Mouse (Mus musculus) hindbrain, postnatal 0 days (tissue): ENCODE data around the gene Bcl2l11. TPM values are rescaled to one million over a fixed set of nuclear protein-coding genes. Genes with fewer than 3 reads are reported as not detected.

Source experiments
- ATAC-seq: fragments of 200-750 bp; cut with Nextera tagmentation; 2 replicates; pipeline ENCODE4 v1.8.0; 2017; ENCODE audit warnings: mild to moderate bottlenecking, moderate TSS enrichment, moderate library complexity
- DNase-seq: peaks from one replicate; pipeline ENCODE4 v3.0.0-alpha.2; 2015; ENCODE audit warnings: low spot score
- H3K27ac ChIP-seq: fragments of 300-500 bp; sonication (generic); 2 replicates; pipeline ENCODE4 v1.5.1; 2014; ENCODE audit warnings: mild to moderate bottlenecking
- H3K27me3 ChIP-seq: fragments of 300-500 bp; sonication (generic); 2 replicates; pipeline ENCODE4 v1.6.1; 2014; ENCODE audit warnings: low read length, mixed read lengths; ENCODE audit not compliant: insufficient read depth
- H3K36me3 ChIP-seq: fragments of 300-500 bp; sonication (generic); 2 replicates; pipeline ENCODE4 v1.6.1; 2014; ENCODE audit warnings: low read length, mixed read lengths; ENCODE audit not compliant: insufficient read depth
- H3K4me1 ChIP-seq: fragments of 300-500 bp; sonication (generic); 2 replicates; pipeline ENCODE4 v1.6.1; 2014; ENCODE audit warnings: antibody characterized with exemption, low read length, mixed read lengths; ENCODE audit not compliant: insufficient read depth
- H3K4me2 ChIP-seq: fragments of 300-500 bp; sonication (generic); 2 replicates; pipeline ENCODE4 v1.6.1; 2014; ENCODE audit warnings: low read depth, mild to moderate bottlenecking, low read length, moderate library complexity, mixed read lengths
- H3K4me3 ChIP-seq: fragments of 300-500 bp; sonication (generic); 2 replicates; pipeline ENCODE4 v1.5.1; 2014; ENCODE audit warnings: low read length
- H3K9ac ChIP-seq: fragments of 300-500 bp; sonication (generic); replicated peaks from 2 replicates; pipeline ENCODE4 v1.6.1; 2014; ENCODE audit warnings: mild to moderate bottlenecking, low read length, moderate library complexity, mixed read lengths
- H3K9me3 ChIP-seq: fragments of 300-500 bp; sonication (generic); 2 replicates; pipeline ENCODE4 v1.6.1; 2016; ENCODE audit warnings: low read length, mixed read lengths
- CTCF ChIP-seq: IDR thresholded peaks from 2 replicates; pipeline ENCODE4 v1.5.1; 2016; ENCODE audit warnings: antibody characterized with exemption, control low read depth, low read depth
- WGBS: fragments of 180-500 bp; shearing (Covaris S2); extraction: QIAGEN DNeasy Blood & Tissue Kit; methylation state at CpG from one replicate; pipeline ENCODE4 v1.1.7; 2014; 5-methylcytosine and 5-hydroxymethylcytosine counted together
- polyA plus RNA-seq: library from polyadenylated mRNA; unstranded; fragments of >200 nt; fragmentation: Nextera tagmentation; extraction: Ambion mirVana; gene quantifications from 2 replicates; pipeline ENCODE4 v1.2.1, GENCODE M21; 2015
- total RNA-seq: library from RNA; depleted of rRNA; stranded (reverse); fragments of >200 nt; gene quantifications from 2 replicates; pipeline ENCODE4 v1.2.3, GENCODE M21; 2014; rRNA removed

Bcl2l11 gene
- total RNA-seq, result 11.3 and 15.9 TPM in 2 replicates
- polyA plus RNA-seq, result 7.8 and 7.9 TPM in 2 replicates

GRCm38 (mm10) chr2:128125635-128126470 lies at the start of gene Bcl2l11:
Bcl2l11 (plus strand) TSS chr2:128126038.
- DNase-seq, result peak; percentile 93
- Histone ChIP-seq H3K27ac (peak within 1 kb of the TSS; percentile 32; the same call in 1 of the 2 replicates), H3K9ac (peak within 1 kb of the TSS; percentile 40), H3K4me1 (peaks cover 12% of the 10 kb centered on the region; the same call in 1 of the 2 replicates), H3K9me3 (no peaks in the 10 kb centered on the region), H3K27me3 (peaks cover 11% of the 10 kb centered on the region; the same call in 1 of the 2 replicates), H3K4me2 (peak within 1 kb of the TSS; percentile 83), H3K36me3 (no peaks in the 10 kb centered on the region), H3K4me3 (peak within 1 kb of the TSS; percentile 54)
- WGBS, result 2% methylated on average over 75 of the region's 76 CpGs
- TF ChIP-seq CTCF, result peak; percentile 76
- ATAC-seq, result peak; percentile 88

- DNase-seq (no peak), ATAC-seq (no peak)
- TF ChIP-seq CTCF, result no peak
These were observed 48.9 kb upstream of the Bcl2l11 start for GRCm38 (mm10) chr2:128076936-128077335.

GRCm38 (mm10) chr2:128078859-128079258 lies 47.0 kb upstream of the Bcl2l11 start:
- no peak overlapping the region for H3K9ac ChIP-seq
- no peaks in the 10 kb centered on the region for H3K27me3 ChIP-seq
- DNase-seq (peak; percentile 62), ATAC-seq (peak; percentile 68)
- no peaks in the 10 kb centered on the region for H3K4me1 ChIP-seq
- peak; percentile 70 for TF ChIP-seq CTCF
- no peak overlapping the region for H3K27ac ChIP-seq
- WGBS, result 46% methylated on average over 5 of the region's 5 CpGs
- H3K9me3 ChIP-seq, result no peaks in the 10 kb centered on the region
- H3K4me3 ChIP-seq, result no peak overlapping the region
- no peaks in the 10 kb centered on the region for H3K36me3 ChIP-seq
- no peak overlapping the region for H3K4me2 ChIP-seq

More at GRCm38 (mm10) chr2:128076936-128077335, 48.9 kb upstream of the Bcl2l11 start:
- no peak overlapping the region for H3K9ac ChIP-seq
- H3K4me1 ChIP-seq, result no peaks in the 10 kb centered on the region
- H3K9me3 ChIP-seq, result no peaks in the 10 kb centered on the region
- no peaks in the 10 kb centered on the region for H3K36me3 ChIP-seq
- H3K27me3 ChIP-seq, result no peaks in the 10 kb centered on the region
- no peak overlapping the region for H3K4me3 ChIP-seq
- 81% methylated on average over 4 of the region's 4 CpGs for WGBS
- H3K27ac ChIP-seq, result no peak overlapping the region
- H3K4me2 ChIP-seq, result no peak overlapping the region

GRCm38 (mm10) chr2:128079316-128079715 lies 46.5 kb upstream of the Bcl2l11 start:
- 48% methylated on average over 6 of the region's 6 CpGs for whole genome bisulfite sequencing
- no peak overlapping the region for H3K9ac ChIP-seq
- ATAC-seq, result no peak

GRCm38 (mm10) chr2:128083844-128084243 lies 42.0 kb upstream of the Bcl2l11 start:
- DNase-seq (no peak), ATAC-seq (no peak)
- no peak overlapping the region for H3K4me2 ChIP-seq
- TF ChIP-seq CTCF, result no peak
- H3K4me1 ChIP-seq, result no peaks in the 10 kb centered on the region
- no peaks in the 10 kb centered on the region for H3K27me3 ChIP-seq
- H3K36me3 ChIP-seq, result no peaks in the 10 kb centered on the region
- WGBS, result 42% methylated on average over 3 of the region's 3 CpGs
- no peak overlapping the region for H3K27ac ChIP-seq
- no peaks in the 10 kb centered on the region for H3K9me3 ChIP-seq
- H3K4me3 ChIP-seq, result no peak overlapping the region
- H3K9ac ChIP-seq, result no peak overlapping the region

More at GRCm38 (mm10) chr2:128079316-128079715, 46.5 kb upstream of the Bcl2l11 start:
- Histone ChIP-seq H3K4me1 (no peaks in the 10 kb centered on the region), H3K36me3 (no peaks in the 10 kb centered on the region), H3K9me3 (no peaks in the 10 kb centered on the region), H3K27me3 (no peaks in the 10 kb centered on the region), H3K4me2 (peak overlapping the region; percentile 26; the same call in 1 of the 2 replicates), H3K4me3 (no peak overlapping the region), H3K27ac (no peak overlapping the region)
- no peak for TF ChIP-seq CTCF
- DNase-seq, result peak; percentile 23

GRCm38 (mm10) chr2:128084607-128085006 lies 41.2 kb upstream of the Bcl2l11 start:
- Histone ChIP-seq H3K4me2 (no peak overlapping the region), H3K9me3 (no peaks in the 10 kb centered on the region), H3K27me3 (no peaks in the 10 kb centered on the region), H3K36me3 (no peaks in the 10 kb centered on the region), H3K9ac (no peak overlapping the region), H3K4me3 (no peak overlapping the region), H3K4me1 (no peaks in the 10 kb centered on the region), H3K27ac (no peak overlapping the region)
- ATAC-seq (no peak), DNase-seq (no peak)
- no peak for TF ChIP-seq CTCF
- 90% methylated on average over 5 of the region's 5 CpGs for WGBS

- no peak overlapping the region for H3K9ac ChIP-seq
- no peaks in the 10 kb centered on the region for H3K9me3 ChIP-seq
- H3K4me1 ChIP-seq, result no peaks in the 10 kb centered on the region
- TF ChIP-seq CTCF, result no peak
- no peak overlapping the region for H3K4me2 ChIP-seq
- no peak overlapping the region for H3K4me3 ChIP-seq
- 94% methylated on average over 1 of the region's 1 CpGs for WGBS
- no peaks in the 10 kb centered on the region for H3K36me3 ChIP-seq
- DNase-seq, result no peak
- no peak for ATAC-seq
- no peaks in the 10 kb centered on the region for H3K27me3 ChIP-seq
- H3K27ac ChIP-seq, result no peak overlapping the region
These were observed 40.4 kb upstream of the Bcl2l11 start for GRCm38 (mm10) chr2:128085481-128085880.
